Mouse (Mus musculus) kidney, postnatal 10 days (tissue): ENCODE measurements around the gene Tuft1.
A peak's percentile ranks its signal among the peaks of the same experiment; 100 is the strongest.
"Not testable (repeated sequence)": the region's sequence is repeated elsewhere in the genome, so short reads cannot be mapped to it uniquely, and the experiment has no call there.

ENCODE experiments used
- DNase-seq: peaks from one replicate; pipeline ENCODE4 v3.0.0; 2021; ENCODE audit warnings: mixed read lengths

The Tuft1 gene

DNA sequence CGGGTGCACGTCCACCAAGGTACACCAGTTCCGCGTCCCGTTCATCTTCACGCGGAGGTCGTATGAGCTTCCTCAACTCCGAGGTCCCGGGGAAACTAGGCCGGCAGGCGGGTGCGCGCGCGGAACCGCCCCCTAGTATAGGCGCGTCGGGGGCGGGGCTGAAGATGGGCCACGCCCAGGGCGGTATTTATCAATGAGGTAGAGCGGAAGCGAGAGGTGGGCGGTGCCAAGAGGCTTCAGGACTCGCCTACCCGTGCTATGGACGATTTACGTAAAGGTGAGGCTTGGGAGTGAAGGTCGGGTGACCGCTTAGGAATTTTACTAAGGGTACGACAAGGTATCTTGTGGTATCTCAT, at the start of gene Tuft1:
Tuft1 (minus strand) TSS at position 133 of the 356 bp plus-strand sequence.
- peak; percentile 84 for DNase-seq

DNA sequence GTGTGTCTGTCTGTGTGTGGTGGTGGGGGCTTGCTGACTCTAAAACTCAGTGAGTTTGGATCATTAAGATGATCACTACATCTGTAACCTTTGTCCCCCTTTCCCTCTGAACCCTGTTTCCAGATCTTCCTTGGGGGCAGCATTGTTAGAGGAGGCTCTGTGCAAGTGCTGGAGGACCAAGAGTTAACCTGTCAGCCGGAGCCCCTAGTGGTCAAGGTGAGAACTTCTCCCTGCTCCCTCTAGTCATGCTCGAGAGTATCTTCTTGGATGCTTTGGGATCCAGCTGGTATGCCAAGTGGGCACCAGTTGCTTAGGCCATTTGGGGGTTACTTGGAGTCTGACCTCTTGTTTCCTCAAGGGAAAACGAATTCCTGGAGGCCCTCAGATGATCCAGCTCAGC, 44.7 kb upstream of the Tuft1 start:
- peak; percentile 70 for DNase-seq

GRCm38 (mm10) chr3:94702856-94703255, 44.2 kb upstream of the Tuft1 start:
- no peak for DNase-seq

GRCm38 (mm10) chr3:94702163-94702810, 43.6 kb upstream of the Tuft1 start:
- not testable (repeated sequence) for DNase-seq

DNA sequence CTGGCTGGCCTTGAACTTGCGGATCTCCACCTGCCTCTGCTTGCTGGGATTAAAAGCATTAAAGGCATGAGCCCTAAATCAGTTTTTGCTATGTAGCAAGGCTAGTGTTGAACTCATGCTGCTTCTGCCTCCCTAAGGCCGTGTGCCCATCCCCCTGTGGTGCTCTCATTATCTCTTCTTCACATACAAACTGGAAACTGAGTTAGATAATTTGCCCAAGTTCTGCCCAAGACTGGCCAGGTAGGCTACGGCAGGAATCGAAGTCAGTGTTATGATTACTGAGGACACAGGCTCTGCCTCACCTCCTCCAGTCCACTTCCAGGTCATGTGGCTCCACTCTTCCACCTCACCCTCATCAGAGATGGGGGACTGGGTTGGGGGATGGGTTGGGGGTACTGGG, 37.6 kb upstream of the Tuft1 start:
- DNase-seq, result not testable (repeated sequence)

- not testable (repeated sequence) for DNase-seq
Measured at GRCm38 (mm10) chr3:94695591-94695990, 36.9 kb upstream of the Tuft1 start.

GRCm38 (mm10) chr3:94693874-94694273, 35.2 kb upstream of the Tuft1 start:
- not testable (repeated sequence) for DNase-seq

GRCm38 (mm10) chr3:94693329-94693825, 34.7 kb upstream of the Tuft1 start, which contains the start of gene Selenbp2:
TSS of gene Selenbp2 (plus strand) at chr3:94693556.
- DNase-seq, result peak; percentile 60

- not testable (repeated sequence) for DNase-seq
Measured at GRCm38 (mm10) chr3:94691694-94692093, 33.0 kb upstream of the Tuft1 start.

GRCm38 (mm10) chr3:94690616-94691247, 32.1 kb upstream of the Tuft1 start:
- DNase-seq, result no peak

- not testable (repeated sequence) for DNase-seq
Measured at GRCm38 (mm10) chr3:94690162-94690561, 31.5 kb upstream of the Tuft1 start.

- not testable (repeated sequence) for DNase-seq
Measured at GRCm38 (mm10) chr3:94689195-94689594, 30.5 kb upstream of the Tuft1 start.

DNA sequence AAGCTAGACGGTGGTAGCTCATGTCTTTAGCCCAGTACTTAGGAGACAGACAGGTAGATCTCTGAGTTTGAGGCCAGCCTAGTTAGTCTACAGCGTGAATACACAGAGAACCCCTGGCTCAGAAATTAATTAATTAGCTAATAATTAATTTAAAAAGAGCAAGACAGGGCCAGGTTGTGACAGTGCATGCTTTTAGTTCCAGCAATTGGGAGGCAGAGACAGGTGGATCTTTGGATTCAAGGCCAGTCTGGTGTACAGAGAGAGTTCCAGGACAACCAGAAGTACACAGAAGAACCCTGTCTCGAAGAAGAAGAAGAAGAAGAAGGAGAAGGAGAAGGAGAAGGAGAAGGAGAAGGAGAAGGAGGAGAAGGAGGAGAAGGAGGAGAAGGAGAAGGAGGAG, 30.0 kb upstream of the Tuft1 start:
- not testable (repeated sequence) for DNase-seq

GRCm38 (mm10) chr3:94685989-94686772, 27.5 kb upstream of the Tuft1 start:
- DNase-seq, result not testable (repeated sequence)

- DNase-seq, result no peak
Measured at GRCm38 (mm10) chr3:94683646-94684045, 25.0 kb upstream of the Tuft1 start.

- no peak for DNase-seq
Measured at GRCm38 (mm10) chr3:94680783-94681182, 22.1 kb upstream of the Tuft1 start.

DNA sequence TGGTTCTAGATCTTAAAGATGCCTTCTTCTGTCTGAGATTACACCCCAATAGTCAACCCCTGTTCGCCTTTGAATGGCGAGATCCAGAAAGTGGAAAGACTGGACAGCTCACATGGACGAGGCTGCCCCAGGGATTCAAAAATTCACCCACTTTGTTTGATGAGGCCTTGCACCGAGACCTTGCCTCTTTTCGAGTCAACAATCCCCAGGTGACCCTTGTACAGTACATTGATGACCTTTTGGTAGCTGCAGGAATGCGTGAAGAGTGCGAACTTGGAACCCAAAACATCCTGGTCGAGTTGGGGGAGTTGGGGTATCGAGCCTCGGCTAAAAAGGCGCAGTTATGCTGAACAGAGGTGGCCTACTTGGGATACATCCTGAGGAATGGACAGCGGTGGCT, 21.4 kb upstream of the Tuft1 start:
- DNase-seq, result not testable (repeated sequence)

- peak; percentile 51 for DNase-seq
Measured at GRCm38 (mm10) chr3:94679351-94679841, 20.7 kb upstream of the Tuft1 start.

DNA sequence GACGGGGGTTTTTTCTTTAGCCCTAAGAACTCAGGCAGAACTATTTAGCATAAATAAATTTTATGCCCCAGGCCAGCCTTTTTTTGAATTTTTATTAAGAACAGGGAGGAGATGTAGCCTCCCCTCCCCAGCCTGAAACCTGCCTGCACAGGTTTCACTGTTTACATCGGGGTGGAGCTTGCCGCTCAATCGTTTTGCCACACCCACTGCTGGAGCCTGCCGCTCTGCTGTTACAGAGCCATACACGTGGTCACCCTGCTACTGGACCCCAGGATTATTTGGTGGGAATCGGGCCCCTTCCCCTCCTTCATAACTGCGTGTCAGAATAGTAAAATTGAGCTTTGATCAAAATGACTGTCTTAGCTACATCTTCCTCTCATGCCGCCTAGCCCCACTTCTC, 16.4 kb upstream of the Tuft1 start:
- DNase-seq, result not testable (repeated sequence)

- DNase-seq, result not testable (repeated sequence)
Measured at GRCm38 (mm10) chr3:94665896-94666295, 7.2 kb upstream of the Tuft1 start.

DNA sequence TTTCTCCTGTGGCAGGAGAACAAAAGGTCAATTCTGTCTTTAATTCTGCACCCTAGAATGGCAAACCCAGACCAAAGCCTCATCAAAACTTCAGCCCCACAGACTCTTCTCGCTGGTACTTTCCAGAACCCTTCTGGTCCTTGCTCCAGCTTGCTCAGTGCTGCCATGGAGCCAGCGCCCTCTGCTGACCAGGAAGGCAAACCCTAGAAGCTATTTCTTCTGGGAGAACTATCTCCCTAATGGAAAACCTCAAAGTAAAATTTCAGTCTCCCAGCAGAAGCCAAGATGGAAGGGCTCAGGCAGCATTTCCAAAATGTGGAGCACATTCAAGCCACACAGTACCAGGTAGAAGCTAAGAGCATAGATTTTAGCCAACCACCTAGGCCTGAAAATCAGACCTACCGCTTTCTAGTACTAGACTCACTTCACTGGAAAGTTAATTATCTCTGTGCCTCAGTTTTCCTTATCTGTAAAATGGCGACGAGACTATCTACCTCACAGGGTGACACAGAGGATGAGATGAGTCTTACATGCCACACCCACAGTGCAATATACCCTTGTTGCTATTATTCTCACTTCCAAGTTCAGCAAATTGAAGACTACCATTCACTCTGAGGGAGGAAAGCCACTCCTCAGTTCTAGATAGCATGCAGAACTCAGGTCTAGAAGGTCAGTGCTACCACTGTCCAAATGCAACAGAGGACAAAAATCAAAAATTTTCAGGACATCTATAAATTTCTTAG, 6.6 kb upstream of the Tuft1 start:
- not testable (repeated sequence) for DNase-seq

GRCm38 (mm10) chr3:94660841-94661240, 2.2 kb upstream of the Tuft1 start:
- DNase-seq, result not testable (repeated sequence)
